Mouse (Mus musculus) CH12.LX (cell line): ENCODE results near the gene Anxa1. TPM values are rescaled to one million over a fixed set of nuclear protein-coding genes. Genes with fewer than 3 reads are reported as not detected.

Experiments used
- DNase-seq: peaks from one replicate; pipeline ENCODE4 v3.0.0-alpha.2; 2013; ENCODE audit errors: extremely low read depth
- H3K27ac ChIP-seq: 2 replicates; pipeline ENCODE4 v1.5.1; 2012; ENCODE audit warnings: low read depth, mild to moderate bottlenecking, control low read depth, moderate library complexity; ENCODE audit not compliant: insufficient read depth
- H3K27me3 ChIP-seq: replicated peaks from 2 replicates; pipeline ENCODE3; 2012; ENCODE audit warnings: inconsistent platforms
- H3K36me3 ChIP-seq, 2 experiments: replicated peaks in 1 of 2; 2 replicates each; pipeline versions ENCODE3 to v1.6.1; 2012; ENCODE audit warnings: inconsistent platforms in 1 of 2, low read length in 1 of 2, mild to moderate bottlenecking in 1 of 2, mixed read lengths in 1 of 2, moderate library complexity in 1 of 2; ENCODE audit not compliant: control insufficient read depth in 1 of 2, insufficient read depth in 1 of 2
- H3K4me1 ChIP-seq, 2 experiments: 2 replicates each; pipeline ENCODE4 v1.6.1; 2012; ENCODE audit warnings: inconsistent platforms in 1 of 2, moderate library complexity in 1 of 2; ENCODE audit not compliant: insufficient read depth in 2 of 2, control insufficient read depth in 1 of 2
- H3K4me2 ChIP-seq: 2 replicates; pipeline ENCODE4 v1.6.1; 2012; ENCODE audit warnings: low read depth, mild to moderate bottlenecking, control low read depth; ENCODE audit not compliant: poor library complexity, insufficient read depth, severe bottlenecking
- H3K4me3 ChIP-seq, 3 experiments: fragments of 150-350 bp in 1 of 3; sonication (generic) in 1 of 3; replicated peaks in 1 of 3; 2 replicates each; pipeline versions ENCODE3 to v1.5.1; 2011 to 2012; ENCODE audit warnings: low read depth in 2 of 3, low read length in 2 of 3, mild to moderate bottlenecking in 2 of 3, moderate library complexity in 2 of 3, control low read depth in 1 of 3, improper control_type of control experiment in 1 of 3, inconsistent platforms in 1 of 3, mixed read lengths in 1 of 3; ENCODE audit not compliant: poor library complexity in 1 of 3
- H3K79me2 ChIP-seq: replicated peaks from 2 replicates; pipeline ENCODE4 v1.6.1; 2012; ENCODE audit warnings: mild to moderate bottlenecking, moderate library complexity; ENCODE audit not compliant: control insufficient read depth, poor library complexity, insufficient read depth, severe bottlenecking; ENCODE audit errors: extremely low read depth
- H3K9ac ChIP-seq: 2 replicates; pipeline ENCODE4 v1.6.1; 2012; ENCODE audit warnings: low read depth, mild to moderate bottlenecking, control low read depth, moderate library complexity; ENCODE audit not compliant: insufficient read depth
- H3K9me3 ChIP-seq: replicated peaks from 2 replicates; pipeline ENCODE3; 2012; ENCODE audit warnings: low read length, inconsistent platforms, mixed read lengths
- BHLHE40 ChIP-seq: IDR thresholded peaks from 2 replicates; pipeline ENCODE4 v1.6.1; 2011; ENCODE audit warnings: mild to moderate bottlenecking, low read depth, low read length, improper control_type of control experiment
- E2F4 ChIP-seq: IDR thresholded peaks from 2 replicates; pipeline ENCODE4 v1.6.1; 2011; ENCODE audit warnings: low read depth, low read length, improper control_type of control experiment; ENCODE audit not compliant: insufficient replicate concordance
- ELF1 ChIP-seq: IDR thresholded peaks from 2 replicates; pipeline ENCODE4 v1.6.1; 2014; ENCODE audit warnings: low read depth, mild to moderate bottlenecking, inconsistent platforms, low read length, improper control_type of control experiment
- EP300 ChIP-seq: IDR thresholded peaks from 2 replicates; pipeline ENCODE4 v1.6.1; 2011; ENCODE audit warnings: low read length, improper control_type of control experiment
- ETS1 ChIP-seq: conservative IDR thresholded peaks from 2 replicates; pipeline ENCODE4 v1.6.1; 2012; ENCODE audit warnings: low read depth, mild to moderate bottlenecking, inconsistent platforms, low read length, improper control_type of control experiment, moderate library complexity
- HCFC1 ChIP-seq: IDR thresholded peaks from 2 replicates; pipeline ENCODE4 v1.6.1; 2012; ENCODE audit warnings: low read depth, mild to moderate bottlenecking, inconsistent platforms, low read length, improper control_type of control experiment
- KAT2A ChIP-seq: IDR thresholded peaks from 2 replicates; pipeline ENCODE4 v1.6.1; 2012; ENCODE audit warnings: low read length, improper control_type of control experiment, inconsistent platforms; ENCODE audit not compliant: insufficient replicate concordance
- MAFK ChIP-seq: IDR thresholded peaks from 2 replicates; pipeline ENCODE4 v1.6.1; 2011; ENCODE audit warnings: low read length, improper control_type of control experiment; ENCODE audit not compliant: insufficient replicate concordance
- MAX ChIP-seq: IDR thresholded peaks from 2 replicates; pipeline ENCODE4 v1.6.1; 2011; ENCODE audit warnings: low read length, improper control_type of control experiment
- MAZ ChIP-seq: IDR thresholded peaks from 2 replicates; pipeline ENCODE4 v1.6.1; 2012; ENCODE audit warnings: low read depth, mild to moderate bottlenecking, inconsistent platforms, low read length, improper control_type of control experiment, moderate library complexity
- MEF2A ChIP-seq: IDR thresholded peaks from 2 replicates; pipeline ENCODE4 v1.6.1; 2014; ENCODE audit warnings: low read depth, mild to moderate bottlenecking, inconsistent platforms, low read length, improper control_type of control experiment, borderline replicate concordance
- MXI1 ChIP-seq: IDR thresholded peaks from 2 replicates; pipeline ENCODE4 v1.6.1; 2011; ENCODE audit warnings: mild to moderate bottlenecking, low read depth, low read length, improper control_type of control experiment
- MYC ChIP-seq: IDR thresholded peaks from 2 replicates; pipeline ENCODE4 v1.6.1; 2011; ENCODE audit warnings: low read depth, mild to moderate bottlenecking, improper control_type of control experiment, low read length
- NELFE ChIP-seq: IDR thresholded peaks from 2 replicates; pipeline ENCODE4 v1.6.1; 2011; ENCODE audit warnings: low read depth, low read length, improper control_type of control experiment
- NRF1 ChIP-seq: IDR thresholded peaks from 2 replicates; pipeline ENCODE4 v1.6.1; 2014; ENCODE audit warnings: low read depth, mild to moderate bottlenecking, inconsistent platforms, low read length, improper control_type of control experiment, moderate library complexity
- POLR2AphosphoS2 ChIP-seq: IDR thresholded peaks from 2 replicates; pipeline ENCODE4 v1.6.1; 2011; ENCODE audit warnings: low read depth, low read length, improper control_type of control experiment
- RCOR1 ChIP-seq: conservative IDR thresholded peaks from 2 replicates; pipeline ENCODE4 v1.6.1; 2012; ENCODE audit warnings: low read depth, mild to moderate bottlenecking, inconsistent platforms, low read length, improper control_type of control experiment
- SIN3A ChIP-seq: IDR thresholded peaks from 2 replicates; pipeline ENCODE4 v1.6.1; 2012; ENCODE audit warnings: low read length, improper control_type of control experiment, inconsistent platforms
- SMC3 ChIP-seq: IDR thresholded peaks from 2 replicates; pipeline ENCODE4 v1.6.1; 2011; ENCODE audit warnings: low read depth, low read length, improper control_type of control experiment
- TBP ChIP-seq: conservative IDR thresholded peaks from 2 replicates; pipeline ENCODE4 v1.6.1; 2011; ENCODE audit warnings: low read depth, low read length, improper control_type of control experiment
- TCF12 ChIP-seq: IDR thresholded peaks from 2 replicates; pipeline ENCODE4 v1.6.1; 2014; ENCODE audit warnings: low read depth, mild to moderate bottlenecking, inconsistent platforms, low read length, improper control_type of control experiment
- UBTF ChIP-seq: IDR thresholded peaks from 2 replicates; pipeline ENCODE4 v1.6.1; 2012; ENCODE audit warnings: low read depth, mild to moderate bottlenecking, inconsistent platforms, low read length, improper control_type of control experiment, moderate library complexity
- USF1 ChIP-seq: IDR thresholded peaks from 2 replicates; pipeline ENCODE4 v1.6.1; 2014; ENCODE audit warnings: low read depth, mild to moderate bottlenecking, inconsistent platforms, low read length, improper control_type of control experiment
- USF2 ChIP-seq: conservative IDR thresholded peaks from 2 replicates; pipeline ENCODE4 v1.6.1; 2011; ENCODE audit warnings: low read depth, low read length, improper control_type of control experiment
- ZC3H11A ChIP-seq: IDR thresholded peaks from 2 replicates; pipeline ENCODE4 v1.6.1; 2012; ENCODE audit warnings: low read depth, mild to moderate bottlenecking, inconsistent platforms, low read length, improper control_type of control experiment
- ZKSCAN1 ChIP-seq: IDR thresholded peaks from 2 replicates; pipeline ENCODE4 v1.6.1; 2012; ENCODE audit warnings: low read depth, inconsistent platforms, low read length, improper control_type of control experiment, borderline replicate concordance
- ZMIZ1 ChIP-seq: IDR thresholded peaks from 2 replicates; pipeline ENCODE4 v1.6.1; 2012; ENCODE audit warnings: low read depth, mild to moderate bottlenecking, inconsistent platforms, low read length, improper control_type of control experiment
- ZNF384 ChIP-seq: IDR thresholded peaks from 2 replicates; pipeline ENCODE4 v1.6.1; 2012; ENCODE audit warnings: low read depth, low read length, improper control_type of control experiment, inconsistent platforms
- dilution Hi-C: fragments of 300-500 bp; cut with MboI; formaldehyde crosslinking; loops from 2 replicates; pipeline ENCODE4 v1.14.3; 2020; ENCODE audit warnings: low sequenced_read_pairs; ENCODE audit not compliant: extremely low pct_unique_long_range_greater_than_20kb, extremely low pct_ligation_motif_present
- in situ Hi-C: fragments of 300-500 bp; cut with MboI; formaldehyde crosslinking; loops from 3 replicates; pipeline ENCODE4 v1.14.3; 2019; ENCODE audit warnings: low sequenced_read_pairs, low pct_ligation_motif_present, low pct_unique_long_range_greater_than_20kb, mixed read lengths
- polyA plus RNA-seq: library from polyadenylated mRNA; unstranded; fragments of >175 nt; gene quantifications from 2 replicates; pipeline ENCODE4 v1.2.1, GENCODE M21; 2012; ENCODE audit warnings: low read depth; ENCODE audit not compliant: insufficient read length
- total RNA-seq, 2 experiments: library from RNA; depleted of rRNA; stranded (reverse); fragments of 300-350 nt in 1 of 2; fragments of >200 nt in 1 of 2; gene quantifications; 2 replicates each; pipeline ENCODE4 v1.2.3; 2012 to 2014

Anxa1 gene
- total and polyA plus RNA-seq, 3 experiments = 3.9 to 24.9 (median 13.2) TPM

DNA sequence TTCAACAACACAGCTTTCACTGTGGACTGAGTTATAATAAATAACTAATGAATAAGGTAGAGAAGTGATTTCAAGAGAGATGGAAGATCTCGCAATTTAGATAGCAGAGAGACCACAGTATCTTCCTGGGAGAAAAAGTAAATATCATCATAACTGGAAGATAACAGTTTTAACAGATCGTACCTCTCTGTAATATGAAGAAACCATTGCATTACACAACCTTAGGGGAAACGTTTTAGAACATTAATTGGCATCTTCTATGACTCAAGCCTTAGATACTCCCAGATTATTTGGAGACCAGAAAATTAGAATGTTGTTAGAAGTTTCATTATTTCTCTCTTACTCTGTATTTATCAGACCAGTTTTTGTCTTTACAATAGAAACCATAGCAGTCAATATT, 13.0 kb upstream of the Anxa1 start:
- H3K4me2 ChIP-seq = no peak overlapping the region
- in situ Hi-C loops (no loop called here), dilution Hi-C loops (no loop called here)
- H3K4me1 ChIP-seq = no peaks in the 10 kb centered on the region
- no peak overlapping the region for H3K27ac ChIP-seq
- no peaks in the 10 kb centered on the region for H3K9me3 ChIP-seq
- no peak for DNase-seq
- H3K27me3 ChIP-seq = no peaks in the 10 kb centered on the region
- TF ChIP-seq HCFC1 (no peak), ZKSCAN1 (no peak), MEF2A (no peak), EP300 (no peak), MXI1 (no peak), NRF1 (no peak), E2F4 (no peak), MAFK (no peak), MAZ (no peak), SMC3 (no peak), MAX (no peak), POLR2AphosphoS2 (no peak), MYC (no peak), BHLHE40 (no peak), TBP (no peak), UBTF (no peak), SIN3A (no peak), ZC3H11A (no peak), USF1 (no peak)
- H3K9ac ChIP-seq = no peak overlapping the region
- no peak overlapping the region for H3K4me3 ChIP-seq
- H3K36me3 ChIP-seq = no peaks in the 10 kb centered on the region
- no peaks in the 10 kb centered on the region for H3K79me2 ChIP-seq

DNA sequence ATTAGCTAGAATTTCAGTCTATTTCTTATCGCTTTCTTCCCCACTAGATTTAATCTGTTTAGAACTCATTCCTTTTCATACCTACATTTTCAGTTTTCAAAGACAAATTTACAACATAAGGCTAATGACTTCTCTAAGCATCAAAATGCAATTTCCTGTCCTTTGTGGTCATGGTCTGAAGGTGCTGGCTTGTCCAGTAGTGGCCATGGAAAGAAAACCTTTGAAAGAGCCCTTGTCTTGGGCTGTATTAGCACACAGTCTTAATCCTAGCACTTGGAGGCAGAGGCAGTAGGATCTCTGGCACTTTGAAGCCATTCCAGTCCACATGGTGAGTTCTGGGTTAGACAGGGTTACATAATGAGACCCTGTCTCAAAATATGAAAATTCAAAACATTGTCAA, 12.5 kb upstream of the Anxa1 start:
- TF ChIP-seq ETS1 (no peak), ZNF384 (no peak), USF2 (no peak), RCOR1 (no peak), ZC3H11A (no peak), TCF12 (no peak), UBTF (no peak), ELF1 (no peak), EP300 (no peak), ZMIZ1 (no peak), NELFE (no peak), HCFC1 (no peak), KAT2A (no peak), MEF2A (no peak), BHLHE40 (no peak), ZKSCAN1 (no peak), MAFK (no peak)
- no peak for DNase-seq
- Histone ChIP-seq H3K27me3 (no peaks in the 10 kb centered on the region), H3K79me2 (no peaks in the 10 kb centered on the region), H3K4me3 (no peak overlapping the region), H3K4me1 (no peaks in the 10 kb centered on the region), H3K4me2 (no peak overlapping the region), H3K9ac (no peak overlapping the region), H3K36me3 (no peaks in the 10 kb centered on the region), H3K9me3 (no peaks in the 10 kb centered on the region), H3K27ac (no peak overlapping the region)
- in situ Hi-C loops = no loop called here
- dilution Hi-C loops = no loop called here
